Mouse (Mus musculus) heart, postnatal 0 days (tissue): ENCODE results near the gene Tcf21.

Experiments used
- CTCF ChIP-seq: IDR thresholded peaks from 2 replicates; pipeline ENCODE4 v1.5.1; 2016; ENCODE audit warnings: antibody characterized with exemption, control low read depth, low read depth
- EP300 ChIP-seq: IDR thresholded peaks from 2 replicates; pipeline ENCODE4 v1.6.1; 2016; ENCODE audit warnings: antibody characterized with exemption, low read depth

DNA sequence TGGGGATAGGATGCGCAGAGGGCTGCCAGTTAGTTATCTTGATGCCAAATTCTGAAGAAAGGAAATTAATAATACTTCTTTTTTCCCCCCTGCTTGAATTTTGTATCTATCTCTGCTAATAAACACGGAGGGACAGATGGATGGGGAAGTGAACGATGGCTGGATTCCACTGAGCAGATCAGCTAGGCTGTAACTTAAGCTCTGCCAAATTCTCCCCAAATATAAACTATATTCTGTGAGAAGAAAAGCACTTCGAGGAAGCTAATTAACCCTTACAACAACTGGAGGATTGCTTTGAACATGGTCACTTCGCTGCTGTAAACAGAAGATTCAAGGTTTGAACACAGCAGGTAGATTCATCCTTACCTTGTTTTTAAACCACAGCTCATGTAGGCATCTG is 2.5 kb upstream of the Tcf21 start:
- no peak for TF ChIP-seq EP300
- TF ChIP-seq CTCF: no peak
